Mouse (Mus musculus): ENCODE results near the gene Drc3.

- TF ChIP-seq POLR2A (IDR thresholded peaks at IDR 0.05; ENCODE audit: low read depth, low read length) (no peak), CTCF (IDR thresholded peaks at IDR 0.05; ENCODE audit: extremely low read depth, insufficient read length, insufficient replicate concordance, low read depth, low read length) (peak; percentile 63; the same call in 1 of the 2 replicates)
These were observed 14.8 kb upstream of the Drc3 start for GRCm38 (mm10) chr11:60338291-60338690.

Measured in small intestine, adult 2 months (tissue).